Mouse (Mus musculus): ENCODE results near the gene Scn3a.
"Not testable (repeated sequence)": the region's sequence is repeated elsewhere in the genome, so short reads cannot be mapped to it uniquely, and the experiment has no call there.

GRCm38 (mm10) chr2:65451401-65452078, 115.9 kb downstream of the Scn3a start:
- TF ChIP-seq CTCF (IDR thresholded peaks at IDR 0.05; ENCODE audit: extremely low read depth, insufficient read depth, insufficient read length, insufficient replicate concordance); POLR2A (IDR thresholded peaks at IDR 0.05; ENCODE audit: low read depth, low read length): not testable (repeated sequence)

All from spleen, adult 2 months (tissue).